Mouse (Mus musculus) c-Kit-negative CD71-positive TER-119-positive erythroid progenitor cells, embryonic 14.5 days (primary cell): ENCODE data around the gene Dhx29.

ENCODE experiments used
- DNase-seq: peaks from one replicate; pipeline ENCODE4 v3.0.0-alpha.2; 2013; ENCODE audit warnings: low read depth, low spot score

Dhx29 gene

GRCm38 (mm10) chr13:112927287-112928001 lies at the start of gene Dhx29, which contains the start of gene Mtrex:
Gene Dhx29, plus strand, starts transcription at chr13:112927454.
Gene Mtrex, minus strand, starts transcription at chr13:112927398.
- DNase-seq, result peak; percentile 91

- DNase-seq, result no peak
Measured at GRCm38 (mm10) chr13:112887234-112887633, 40.0 kb upstream of the Dhx29 start.

- no peak for DNase-seq
Measured at GRCm38 (mm10) chr13:112902176-112902575, 25.1 kb upstream of the Dhx29 start.

GRCm38 (mm10) chr13:112909663-112910062 lies 17.6 kb upstream of the Dhx29 start:
- peak; percentile 50 for DNase-seq

DNA sequence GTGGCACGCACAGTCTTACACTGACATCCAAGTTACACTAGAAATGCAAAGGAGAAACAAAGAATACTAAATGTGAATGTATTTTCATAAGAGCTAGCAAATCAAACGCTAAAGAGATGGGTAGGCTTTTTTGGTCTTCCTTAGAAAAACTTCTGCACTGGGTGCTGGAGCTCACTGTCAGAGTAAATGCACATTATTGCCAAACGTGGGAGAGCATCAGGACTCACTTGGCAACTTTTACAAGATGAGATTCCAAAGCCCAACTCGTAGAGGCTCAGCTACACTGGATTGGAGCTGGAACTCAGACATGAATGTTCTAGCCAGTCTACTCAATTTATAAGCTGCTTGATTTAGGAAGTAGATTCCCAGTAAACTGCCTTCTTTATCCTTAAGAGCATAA lies 16.8 kb upstream of the Dhx29 start:
- no peak for DNase-seq

DNA sequence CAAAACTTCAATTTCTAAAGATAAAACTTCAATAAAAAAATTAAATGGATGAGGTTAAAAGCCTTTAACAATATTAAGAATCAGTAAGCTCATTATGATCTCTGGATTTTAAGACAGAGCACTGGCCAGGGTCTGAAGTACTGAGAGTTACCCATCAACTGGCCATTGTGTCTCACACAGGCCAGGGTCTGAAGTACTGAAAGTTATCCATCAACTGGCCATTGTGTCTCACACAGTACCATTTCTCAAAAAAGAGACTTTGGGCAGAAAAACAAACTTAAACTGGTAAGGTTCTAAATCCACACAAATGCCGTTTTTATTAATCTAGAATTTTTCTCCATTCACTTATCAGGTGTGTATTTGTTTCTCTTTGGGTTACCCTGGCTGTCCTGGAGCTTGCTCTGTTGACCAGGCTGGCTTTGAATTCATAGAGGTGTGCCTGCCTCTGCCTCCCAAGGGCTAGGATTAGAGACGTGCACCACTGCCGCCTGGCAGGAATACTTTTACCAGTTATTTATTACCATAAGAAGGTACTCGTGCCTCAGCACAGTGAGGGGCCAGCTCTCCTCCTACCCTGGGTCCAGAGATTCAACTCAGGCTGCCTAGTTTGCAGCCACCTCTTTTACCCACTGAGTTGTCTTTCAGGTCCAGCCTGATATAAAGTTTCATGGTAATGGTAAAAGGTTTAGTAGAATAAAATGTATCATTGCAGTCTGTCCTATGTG lies 8.0 kb upstream of the Dhx29 start:
- no peak for DNase-seq

- DNase-seq, result no peak
Measured at GRCm38 (mm10) chr13:112920906-112921305, 6.3 kb upstream of the Dhx29 start.

DNA sequence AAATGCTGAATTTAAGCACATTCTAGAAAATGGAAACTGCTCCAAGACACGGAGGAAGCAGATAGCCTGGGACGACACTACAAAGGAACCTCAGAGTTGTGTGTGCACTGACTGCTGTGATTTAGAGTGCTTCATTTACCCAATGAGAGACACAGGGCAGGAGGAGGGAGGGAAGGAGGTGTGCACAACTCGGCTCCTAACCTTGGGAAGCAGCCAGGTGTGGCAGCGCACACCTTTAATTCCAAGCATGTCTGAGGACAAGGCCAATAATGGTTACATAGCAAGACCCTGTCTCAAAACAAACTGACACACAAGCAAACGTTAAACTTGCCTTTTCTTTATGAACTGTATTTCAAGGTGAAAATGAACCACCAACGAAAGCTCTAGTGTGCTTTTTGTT lies 2.0 kb upstream of the Dhx29 start:
- DNase-seq, result no peak

DNA sequence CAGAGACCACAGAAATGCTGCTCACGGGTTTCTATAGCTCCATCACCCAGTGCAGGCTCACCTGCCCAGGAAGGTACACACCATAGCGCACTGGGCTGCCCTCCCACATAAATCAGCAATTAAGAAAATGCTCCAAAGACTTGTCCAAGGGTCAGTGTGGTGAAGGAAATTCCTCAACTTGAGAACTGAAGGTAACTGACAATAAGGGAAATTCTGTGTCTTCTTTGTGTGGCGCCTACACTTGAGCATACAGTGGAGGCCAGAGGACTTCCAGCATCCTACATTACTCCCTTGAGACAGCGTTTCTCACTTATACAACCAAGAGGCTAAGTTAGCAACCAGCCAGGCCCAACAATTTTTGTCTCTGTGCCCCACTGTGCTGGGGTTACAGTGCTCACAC lies 1.3 kb upstream of the Dhx29 start:
- DNase-seq, result no peak

- DNase-seq, result peak; percentile 41
Measured at GRCm38 (mm10) chr13:112926796-112927195, 458 bp upstream of the Dhx29 start.

- peak; percentile 37 for DNase-seq
Measured at GRCm38 (mm10) chr13:112928038-112928668, 899 bp downstream of the Dhx29 start.

GRCm38 (mm10) chr13:112938130-112938529 lies 10.9 kb downstream of the Dhx29 start:
- DNase-seq, result no peak

DNA sequence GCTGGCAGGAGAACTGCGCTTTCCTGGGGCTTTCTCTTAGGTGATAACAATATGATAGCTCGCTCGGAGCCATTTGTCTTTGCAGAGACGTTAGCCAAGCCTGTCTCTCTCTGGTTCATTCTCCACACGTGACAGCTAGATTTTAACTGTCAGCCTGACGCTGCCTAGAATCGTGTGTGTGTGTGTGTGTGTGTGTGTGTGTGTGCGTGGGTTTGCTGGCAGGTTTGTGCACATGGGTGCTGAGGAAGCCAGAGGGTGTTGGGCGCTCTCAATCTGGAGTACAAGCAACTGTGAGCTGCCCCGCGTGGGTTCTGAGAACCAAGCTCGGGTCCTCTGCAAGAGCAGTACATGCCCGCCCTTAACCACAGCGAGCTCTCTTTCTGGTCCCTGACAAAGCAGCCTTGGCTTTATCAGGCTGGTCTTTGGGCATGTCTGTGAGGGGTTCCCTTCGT lies 14.7 kb downstream of the Dhx29 start:
- DNase-seq, result no peak

DNA sequence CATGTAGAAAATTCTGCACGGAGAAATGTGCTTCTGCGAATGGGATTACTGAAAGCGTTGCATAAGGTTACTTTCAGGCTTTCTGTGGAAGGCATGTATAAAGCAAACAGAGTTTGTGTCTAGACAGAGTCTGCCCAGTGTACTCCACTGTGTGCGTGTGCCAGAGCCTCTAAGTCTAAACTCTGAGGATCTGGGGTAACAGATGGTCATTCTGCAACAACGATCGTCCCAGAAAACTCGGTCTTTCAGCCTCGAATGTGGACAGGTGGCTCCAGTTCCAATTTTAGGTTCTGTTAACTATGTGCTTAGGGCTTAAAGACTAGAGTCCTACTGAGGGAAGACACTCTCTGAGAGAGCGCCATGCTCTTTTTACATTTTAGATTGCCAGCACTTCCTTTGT lies 18.1 kb downstream of the Dhx29 start:
- DNase-seq, result no peak

DNA sequence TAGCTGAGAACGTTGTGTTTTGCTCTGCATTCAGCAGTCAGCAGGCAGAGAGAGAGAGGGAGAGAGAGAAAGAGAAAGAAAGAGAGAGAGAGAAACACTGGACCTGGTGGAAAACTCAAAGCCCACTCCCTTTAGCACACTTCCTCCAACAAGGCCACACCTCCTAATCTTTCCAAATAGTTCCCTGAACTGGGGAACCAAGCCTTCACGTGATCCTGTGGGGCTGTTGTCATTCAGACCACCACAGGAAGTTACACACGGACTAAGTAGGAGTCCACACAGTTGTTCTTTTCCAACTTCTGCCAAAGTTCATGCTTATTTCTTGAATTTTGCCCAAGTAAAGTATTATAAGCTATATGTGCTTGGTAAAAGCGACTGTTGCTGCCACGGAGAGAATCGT lies 18.6 kb downstream of the Dhx29 start:
- DNase-seq, result no peak

DNA sequence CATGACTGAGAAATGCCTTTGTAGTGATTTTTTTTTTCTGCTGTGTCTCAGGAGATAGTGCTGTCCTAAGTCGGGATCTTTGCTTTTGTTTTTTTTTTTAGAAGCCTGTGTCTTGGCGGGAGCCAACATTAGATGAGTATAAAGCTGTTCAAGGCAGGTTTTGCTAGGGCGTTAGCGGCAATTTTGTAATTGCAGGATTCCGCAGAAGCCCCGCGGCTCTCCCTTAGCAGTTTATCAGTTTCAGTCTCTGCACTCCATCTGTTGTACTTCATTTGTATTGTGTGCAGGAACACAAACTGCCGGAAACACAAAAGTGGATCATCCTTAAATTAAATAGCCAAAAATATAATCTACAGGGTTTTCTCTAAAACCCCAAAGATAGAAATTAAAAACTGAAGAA lies 26.8 kb downstream of the Dhx29 start:
- no peak for DNase-seq

DNA sequence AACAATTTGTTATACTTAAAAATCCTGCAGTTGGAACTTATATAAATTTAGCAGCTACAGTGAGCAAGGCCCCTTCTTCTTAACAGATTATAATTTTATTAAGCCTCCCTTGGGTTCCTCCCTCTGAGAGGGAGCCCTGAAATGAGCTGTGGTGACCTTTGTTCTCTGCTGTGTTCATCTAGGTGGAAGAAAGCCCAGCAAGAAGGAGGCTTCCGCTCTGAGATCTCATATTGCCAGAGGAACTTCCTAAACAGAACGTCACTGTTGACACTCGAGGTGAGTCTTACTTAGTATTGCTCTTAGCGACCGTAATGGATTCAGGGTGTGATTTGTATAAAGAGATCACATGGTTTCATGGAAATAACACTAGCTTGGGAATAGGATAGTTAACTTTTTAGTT lies 35.8 kb downstream of the Dhx29 start:
- DNase-seq, result no peak

DNA sequence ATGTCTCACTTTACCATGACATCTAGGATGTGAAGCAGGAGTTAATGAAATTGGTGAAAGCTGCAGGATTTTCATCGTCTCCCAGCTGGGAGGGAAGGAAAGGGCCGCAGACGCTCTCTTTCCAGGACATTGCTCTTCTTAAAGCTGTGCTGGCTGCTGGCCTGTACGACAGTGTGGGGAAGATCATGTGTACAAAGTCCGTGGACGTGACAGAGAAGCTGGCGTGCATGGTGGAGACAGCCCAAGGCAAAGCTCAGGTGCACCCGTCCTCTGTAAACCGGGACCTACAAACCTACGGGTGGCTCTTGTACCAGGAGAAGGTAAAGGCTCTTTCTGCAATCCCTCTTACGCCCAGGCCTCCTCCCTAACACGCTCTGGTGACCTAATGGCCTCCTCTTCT lies 37.2 kb downstream of the Dhx29 start:
- DNase-seq, result no peak

DNA sequence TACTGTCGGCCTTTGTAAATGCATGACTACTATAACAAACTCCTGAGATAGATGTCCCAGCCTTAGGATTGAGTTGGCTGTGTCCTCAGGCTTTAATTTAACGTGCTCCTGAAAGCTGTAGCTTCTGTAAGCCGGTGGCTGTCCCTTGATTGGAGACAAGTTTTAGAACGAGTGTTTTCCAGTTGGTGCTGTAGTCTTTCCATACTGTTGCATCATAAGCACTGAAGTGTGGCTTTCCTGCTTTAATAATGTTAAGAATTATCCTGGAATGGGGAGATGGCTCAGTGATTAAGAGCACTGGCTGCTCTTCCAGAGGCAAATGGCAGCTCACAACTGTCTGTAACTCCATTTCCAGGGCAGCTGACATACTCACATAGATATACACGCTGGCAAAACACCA lies 40.0 kb downstream of the Dhx29 start:
- DNase-seq, result no peak

GRCm38 (mm10) chr13:112976720-112977119 lies 49.5 kb downstream of the Dhx29 start:
- no peak for DNase-seq

GRCm38 (mm10) chr13:112985605-112986450 lies 58.6 kb downstream of the Dhx29 start:
- DNase-seq, result no peak
